Mouse (Mus musculus) heart, adult 2 months (tissue): ENCODE measurements around the gene Trim63. TPM values are rescaled to one million over a fixed set of nuclear protein-coding genes. Genes with fewer than 3 reads are reported as not detected.

ENCODE experiments used
- DNase-seq, 2 experiments: peaks; one replicate each; pipeline ENCODE4 v3.0.0; 2021
- H3K27ac ChIP-seq: fragments of 200-600 bp; 2 replicates; pipeline ENCODE4 v1.8.1; 2022
- H3K27me3 ChIP-seq: fragments of 200-500 bp; 2 replicates; pipeline ENCODE4 v1.6.1; 2012; ENCODE audit warnings: mild to moderate bottlenecking, low read length, inconsistent platforms, mixed read lengths; ENCODE audit not compliant: control insufficient read depth, insufficient read depth
- H3K36me3 ChIP-seq: fragments of 200-500 bp; 2 replicates; pipeline ENCODE4 v1.6.1; 2012; ENCODE audit warnings: low read length, inconsistent platforms; ENCODE audit not compliant: control insufficient read depth, insufficient read depth
- H3K4me1 ChIP-seq: fragments of 200-500 bp; 2 replicates; pipeline ENCODE4 v1.6.1; 2011; ENCODE audit warnings: low read length; ENCODE audit not compliant: control insufficient read depth, insufficient read depth
- H3K4me3 ChIP-seq: fragments of 200-600 bp; 2 replicates; pipeline ENCODE4 v1.8.1; 2022
- H3K79me2 ChIP-seq: fragments of 200-500 bp; replicated peaks from 2 replicates; pipeline ENCODE4 v1.6.1; 2012; ENCODE audit warnings: mild to moderate bottlenecking, inconsistent platforms, low read length, moderate library complexity, mixed read lengths; ENCODE audit not compliant: control insufficient read depth, insufficient read depth
- H3K9ac ChIP-seq: fragments of 200-500 bp; 2 replicates; pipeline ENCODE4 v1.6.1; 2012; ENCODE audit warnings: low read depth, mild to moderate bottlenecking, control low read depth, inconsistent platforms, low read length, mixed read lengths
- CTCF ChIP-seq: fragments of 200-600 bp; IDR thresholded peaks from 2 replicates; pipeline ENCODE4 v1.8.1; 2022; ENCODE audit warnings: antibody characterized with exemption, mild to moderate bottlenecking, moderate library complexity
- EP300 ChIP-seq: fragments of 200-500 bp; IDR thresholded peaks from 2 replicates; pipeline ENCODE4 v1.6.1; 2011; ENCODE audit warnings: low read depth, low read length, control low read depth; ENCODE audit not compliant: insufficient read depth
- POLR2A ChIP-seq: fragments of 200-500 bp; IDR thresholded peaks from 2 replicates; pipeline ENCODE4 v1.6.1; 2011; ENCODE audit warnings: mild to moderate bottlenecking, low read depth, low read length, control low read depth; ENCODE audit not compliant: insufficient read depth
- WGBS: fragments of 180-500 bp; shearing (Covaris S2); methylation state at CpG from one replicate; pipeline ENCODE4 v1.1.7; 2018; 5-methylcytosine and 5-hydroxymethylcytosine counted together
- intact Hi-C: fragments of 180-260 bp; cut with DNase I; formaldehyde crosslinking; loops from one replicate; pipeline ENCODE4 v1.15.1; 2025
- polyA plus RNA-seq: library from polyadenylated mRNA; depleted of rRNA; stranded (reverse); fragments of >200 nt; gene quantifications from 2 replicates; pipeline ENCODE4 v1.2.3, GENCODE M21; 2012
- total RNA-seq, 2 experiments: library from RNA; stranded (reverse); gene quantifications; 2 replicates each; pipeline ENCODE4 v1.2.3; 2021

Trim63 gene
- total and polyA plus RNA-seq, 3 experiments: 142 to 210 (median 209) TPM

DNA sequence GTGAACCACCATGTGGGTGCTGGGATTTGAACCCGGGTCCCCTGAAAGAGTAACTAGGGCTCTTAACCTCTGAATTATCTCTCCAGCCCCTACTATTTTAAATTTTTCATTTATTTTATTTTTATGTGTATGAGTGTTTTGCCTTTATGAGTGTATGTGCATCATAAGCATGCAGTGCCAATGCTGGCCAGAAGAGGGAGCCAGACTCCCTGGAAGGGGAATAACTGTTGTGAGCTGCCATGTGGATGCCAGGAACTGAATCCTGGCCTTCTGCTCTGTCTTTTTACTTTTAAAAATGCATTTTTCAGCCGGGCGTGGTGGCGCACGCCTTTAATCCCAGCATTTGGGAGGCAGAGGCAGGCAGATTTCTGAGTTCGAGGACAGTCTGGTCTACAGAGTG is 2.0 kb upstream of the Trim63 start:
- Histone ChIP-seq H3K9ac (no peak overlapping the region), H3K79me2 (no peaks in the 10 kb centered on the region), H3K36me3 (0 out of 2 replicates have a peak, but pooled peaks cover 2% of the 10 kb centered on the region), H3K27ac (no peak overlapping the region), H3K27me3 (no peaks in the 10 kb centered on the region), H3K4me3 (no peak overlapping the region), H3K4me1 (no peaks in the 10 kb centered on the region)
- TF ChIP-seq CTCF (peak; percentile 51), EP300 (no peak)
- WGBS: 95% methylated on average over 6 of the region's 6 CpGs
- intact Hi-C loops: no loop called here
- DNase-seq: no peak

DNA sequence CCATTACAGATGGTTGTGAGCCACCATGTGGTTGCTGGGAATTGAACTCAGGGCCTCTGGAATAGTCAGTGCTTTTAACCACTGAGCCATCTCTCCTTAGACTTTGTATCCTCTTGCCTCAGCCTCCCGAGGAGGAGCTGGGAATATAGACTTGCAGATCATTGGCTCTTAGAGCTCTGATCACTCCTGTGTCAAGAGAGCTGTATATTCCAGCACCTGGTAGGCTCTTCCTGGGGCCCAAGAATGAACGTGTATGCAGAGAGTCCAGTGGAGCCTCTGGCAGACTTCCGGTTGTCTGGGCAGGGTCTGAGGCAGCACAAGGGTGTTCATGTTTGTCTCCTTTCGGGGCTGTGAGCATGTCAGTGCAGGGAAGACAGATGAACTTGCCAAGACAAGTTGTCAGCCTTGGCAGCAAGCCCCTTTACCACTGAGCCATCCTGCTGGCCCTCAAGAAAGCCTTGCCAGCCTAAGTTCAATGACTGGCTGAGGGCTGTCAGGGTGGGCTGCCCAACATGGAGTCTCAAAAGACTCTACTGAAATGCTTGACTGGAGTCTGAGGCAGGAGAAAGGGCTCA is 752 bp upstream of the Trim63 start:
- Histone ChIP-seq H3K4me1 (no peaks in the 10 kb centered on the region), H3K27me3 (no peaks in the 10 kb centered on the region), H3K9ac (no peak overlapping the region), H3K36me3 (0 out of 2 replicates have a peak, but pooled peaks cover 2% of the 10 kb centered on the region), H3K79me2 (no peaks in the 10 kb centered on the region), H3K27ac (peak overlapping the region; percentile 89), H3K4me3 (no peak overlapping the region)
- peak in 1 of 2 experiments; percentile 29 for DNase-seq
- no peak for TF ChIP-seq POLR2A
- TF ChIP-seq CTCF: no peak
- no peak for TF ChIP-seq EP300
- 56% methylated on average over 4 of the region's 4 CpGs for WGBS
- intact Hi-C loops: loop anchor here (2.0 kb wide), 1 partner anchor 13 kb away; no protein-coding TSS in a partner anchor

DNA sequence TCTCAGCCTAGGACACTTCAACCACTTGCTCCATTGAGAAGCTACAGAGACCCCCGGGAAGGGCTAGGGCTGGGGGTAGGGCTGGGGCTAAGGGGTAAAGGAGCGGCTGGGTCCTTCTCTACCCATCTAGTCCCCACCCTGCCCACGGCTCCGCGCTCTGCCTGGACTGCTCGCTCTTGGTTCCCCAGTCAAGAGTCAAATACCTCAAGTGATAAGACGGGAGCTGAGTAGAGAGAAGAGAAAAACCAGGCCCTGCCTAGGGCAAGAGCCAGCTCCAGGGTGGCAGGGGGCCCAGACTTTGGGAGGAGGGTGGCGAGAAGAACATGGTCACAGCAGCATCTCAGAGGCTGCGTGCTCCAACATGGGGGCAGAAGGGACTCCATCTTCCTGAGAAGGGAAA is 550 bp downstream of the Trim63 start:
- Histone ChIP-seq H3K4me1 (no peaks in the 10 kb centered on the region), H3K79me2 (no peaks in the 10 kb centered on the region), H3K36me3 (0 out of 2 replicates have a peak, but pooled peaks cover 2% of the 10 kb centered on the region), H3K27ac (peak overlapping the region; percentile 89), H3K9ac (peak overlapping the region; percentile 80), H3K27me3 (no peaks in the 10 kb centered on the region), H3K4me3 (peak overlapping the region; percentile 50)
- WGBS: 30% methylated on average over 9 of the region's 9 CpGs
- TF ChIP-seq EP300 (0 out of 2 replicates have a peak, but pooled peaks have one; percentile 48), POLR2A (no peak; the same call in 1 of the 2 replicates), CTCF (no peak)
- peak in 1 of 2 experiments; percentile 58 for DNase-seq
- intact Hi-C loops: loop anchor here (1.0 to 2.0 kb wide), 2 partner anchors 15 to 41 kb away; no protein-coding TSS in a partner anchor

DNA sequence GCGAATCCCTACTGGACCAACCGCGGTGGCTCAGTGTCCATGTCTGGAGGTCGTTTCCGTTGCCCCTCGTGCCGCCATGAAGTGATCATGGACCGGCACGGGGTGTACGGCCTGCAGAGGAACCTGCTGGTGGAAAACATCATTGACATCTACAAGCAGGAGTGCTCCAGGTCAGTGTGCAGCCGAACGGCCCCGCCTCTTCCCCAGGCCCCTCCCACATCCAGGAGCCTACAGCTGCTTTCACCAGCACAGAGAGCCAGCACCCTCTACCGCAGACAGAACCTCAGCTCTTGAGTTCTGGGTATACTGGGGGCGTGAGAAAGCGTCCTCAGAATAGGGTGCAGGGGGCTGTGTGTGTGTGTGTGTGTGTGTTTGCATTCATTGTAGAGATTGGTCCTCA is 1.5 kb downstream of the Trim63 start:
- WGBS: 35% methylated on average over 16 of the region's 16 CpGs

DNA sequence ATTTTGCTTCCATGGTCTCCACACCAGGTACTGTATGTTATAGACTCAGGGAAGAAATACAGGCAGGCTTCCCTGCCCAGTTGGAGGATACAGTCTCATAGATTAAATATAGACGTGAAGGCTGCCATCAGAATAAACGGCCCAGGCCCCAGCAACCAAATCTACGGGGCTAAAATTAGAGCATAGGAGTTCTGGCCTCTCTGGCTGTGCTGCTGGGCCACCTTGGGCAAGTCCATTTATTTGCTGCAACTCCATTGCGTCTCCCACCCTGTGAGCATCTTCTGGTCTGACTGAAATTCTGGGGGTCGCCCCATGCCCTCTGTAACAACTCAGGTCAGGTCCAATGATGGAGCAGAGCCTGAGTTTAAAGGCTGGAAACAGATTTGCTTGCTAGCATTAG is 4.2 kb downstream of the Trim63 start:
- H3K4me3 ChIP-seq: peak overlapping the region; percentile 16; the same call in 1 of the 2 replicates
- H3K27me3 ChIP-seq: no peaks in the 10 kb centered on the region
- H3K27ac ChIP-seq: peak overlapping the region; percentile 36; the same call in 1 of the 2 replicates
- WGBS: 59% methylated on average over 5 of the region's 5 CpGs
- TF ChIP-seq EP300: 0 out of 2 replicates have a peak, but pooled peaks have one; percentile 28
- no peak for TF ChIP-seq POLR2A
- H3K79me2 ChIP-seq: no peaks in the 10 kb centered on the region
- no peak for DNase-seq
- intact Hi-C loops: no loop called here
- H3K4me1 ChIP-seq: no peaks in the 10 kb centered on the region
- peaks cover 2% of the 10 kb centered on the region for H3K36me3 ChIP-seq
- H3K9ac ChIP-seq: no peak overlapping the region

More for the DNA sequence above, 1.5 kb downstream of the Trim63 start:
- H3K4me3 ChIP-seq: peak overlapping the region; percentile 50
- peak overlapping the region; percentile 89 for H3K27ac ChIP-seq
- TF ChIP-seq EP300 (no peak), POLR2A (peak; percentile 48; the same call in 1 of the 2 replicates)
- intact Hi-C loops: no loop called here
- peaks cover 2% of the 10 kb centered on the region; the same call in 1 of the 2 replicates for H3K36me3 ChIP-seq
- peak overlapping the region; percentile 78 for H3K9ac ChIP-seq
- DNase-seq: peak in 1 of 2 experiments; percentile 53
- no peaks in the 10 kb centered on the region for H3K79me2 ChIP-seq
- H3K27me3 ChIP-seq: no peaks in the 10 kb centered on the region
- no peaks in the 10 kb centered on the region for H3K4me1 ChIP-seq

DNA sequence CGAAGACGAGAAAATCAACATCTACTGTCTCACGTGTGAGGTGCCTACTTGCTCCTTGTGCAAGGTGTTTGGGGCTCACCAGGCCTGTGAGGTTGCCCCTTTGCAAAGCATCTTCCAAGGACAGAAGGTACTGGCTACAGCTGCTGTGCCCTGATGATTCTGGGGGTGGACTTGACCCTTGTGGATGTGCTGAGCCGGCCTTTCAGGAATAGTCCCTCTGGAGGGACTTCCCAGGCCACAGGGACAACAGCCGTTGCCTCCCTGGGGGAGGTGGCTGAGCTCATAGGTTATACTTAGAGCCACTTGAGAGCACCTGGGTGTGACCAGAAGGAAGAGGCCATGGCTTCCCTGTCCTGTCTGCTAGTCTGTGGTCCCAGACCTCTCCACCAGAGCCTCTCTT is 4.8 kb downstream of the Trim63 start:
- intact Hi-C loops: no loop called here
- no peak overlapping the region for H3K4me3 ChIP-seq
- H3K9ac ChIP-seq: peak overlapping the region; percentile 1; the same call in 1 of the 2 replicates
- 57% methylated on average over 5 of the region's 5 CpGs for WGBS
- no peaks in the 10 kb centered on the region for H3K79me2 ChIP-seq
- TF ChIP-seq POLR2A: 0 out of 2 replicates have a peak, but pooled peaks have one; percentile 9
- no peak for TF ChIP-seq CTCF
- H3K4me1 ChIP-seq: no peaks in the 10 kb centered on the region; the same call in 1 of the 2 replicates
- H3K27me3 ChIP-seq: no peaks in the 10 kb centered on the region
- no peak for DNase-seq
- peak overlapping the region; percentile 49 for H3K27ac ChIP-seq
- H3K36me3 ChIP-seq: peaks cover 5% of the 10 kb centered on the region
